Mouse (Mus musculus) embryo, embryonic 10.5 days (tissue): ENCODE measurements around the gene Cfap54.

ENCODE experiments used
- DNase-seq: peaks from one replicate; pipeline ENCODE4 v3.0.0-alpha.2; 2015; ENCODE audit warnings: low spot score

The Cfap54 gene

DNA sequence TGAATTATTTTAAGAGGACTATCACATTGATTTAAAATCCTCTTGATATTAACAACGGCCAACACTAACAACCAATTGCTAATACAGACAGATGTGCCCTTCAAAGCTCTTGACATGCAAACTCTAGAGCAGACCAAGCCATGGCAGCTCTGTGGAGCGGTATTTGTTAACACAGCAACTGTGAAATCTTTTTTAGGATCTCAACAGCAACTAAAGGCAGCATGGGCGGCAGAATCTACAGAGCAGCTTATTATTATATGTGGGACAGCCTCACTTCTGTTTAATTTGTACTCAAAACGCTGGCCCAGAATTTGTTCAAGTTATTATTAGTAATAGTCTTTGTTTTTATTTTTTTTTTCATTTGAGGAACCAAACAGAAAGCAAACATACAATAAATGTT, 28.1 kb downstream of the Cfap54 start:
- no peak for DNase-seq

DNA sequence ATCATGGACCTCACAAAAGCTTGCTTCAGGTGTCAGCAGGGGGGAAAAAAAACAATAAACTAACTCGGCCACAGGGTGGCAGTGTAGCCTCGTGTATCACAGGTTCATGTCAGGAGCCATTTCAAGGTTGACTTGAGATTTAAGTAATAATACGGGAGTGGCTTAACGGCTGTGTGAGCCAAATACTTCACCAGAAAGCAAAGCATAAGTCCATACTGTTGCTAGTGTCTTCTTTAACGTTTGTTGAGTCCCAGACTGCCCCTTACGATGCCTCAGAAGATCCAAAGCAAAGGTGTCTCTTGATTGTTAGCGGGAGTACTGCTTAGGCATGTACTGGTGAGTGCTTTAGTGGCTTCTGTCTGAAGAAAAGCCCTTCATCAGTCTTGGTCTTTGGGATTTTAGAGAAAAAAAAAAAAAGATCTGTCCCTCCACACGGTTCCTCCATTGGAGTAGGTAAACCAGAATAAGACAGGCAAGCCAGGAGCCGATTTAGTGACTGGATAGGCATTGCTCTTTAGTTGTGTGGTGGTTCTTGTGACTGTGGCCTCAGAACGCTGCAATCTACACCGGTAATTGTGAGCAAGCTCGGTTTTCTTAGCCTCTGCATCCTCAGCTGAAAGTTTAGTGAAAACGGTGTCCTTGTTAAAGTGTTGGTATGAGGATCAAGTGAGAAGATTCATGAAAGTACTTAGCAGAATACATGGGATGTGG, 30.2 kb downstream of the Cfap54 start:
- peak; percentile 92 for DNase-seq

DNA sequence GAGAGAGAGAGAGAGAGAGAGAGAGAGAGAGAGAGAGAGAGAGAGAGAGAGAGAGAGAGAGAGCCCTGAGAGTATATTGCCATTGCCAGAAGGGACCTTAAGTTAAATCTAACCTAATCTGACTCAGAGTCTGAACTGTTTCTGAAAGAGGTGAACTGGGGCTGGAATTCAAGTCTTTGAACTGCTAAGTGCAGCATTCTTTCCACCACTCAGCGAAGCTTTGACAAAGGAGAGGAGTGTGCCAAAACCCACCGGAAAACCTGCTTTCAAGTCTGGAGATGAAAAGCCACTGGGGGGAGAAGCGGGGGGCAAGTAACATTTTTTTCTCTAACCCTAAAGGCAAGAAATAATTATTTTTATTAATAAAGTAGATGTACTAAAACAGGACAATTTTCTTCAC, 30.8 kb downstream of the Cfap54 start:
- DNase-seq = no peak

DNA sequence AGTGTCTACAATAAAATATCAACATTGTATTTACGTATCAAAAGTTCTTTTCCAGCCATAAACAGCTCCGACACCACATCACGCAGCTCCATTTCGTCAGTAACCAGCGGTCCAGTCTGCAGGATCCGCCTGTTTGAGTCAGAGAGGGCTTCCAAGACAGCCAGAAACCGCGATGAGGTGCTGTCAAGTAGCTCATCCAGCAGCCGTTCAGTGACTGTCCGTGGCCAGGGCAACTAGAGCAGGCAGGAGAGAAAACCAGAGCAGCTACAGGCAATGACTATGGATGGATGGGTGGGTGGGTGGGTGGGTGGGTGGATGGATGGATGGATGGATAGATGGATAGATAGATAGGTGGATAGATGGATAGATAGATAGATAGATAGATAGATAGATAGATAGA, 38.2 kb downstream of the Cfap54 start:
- no peak for DNase-seq

DNA sequence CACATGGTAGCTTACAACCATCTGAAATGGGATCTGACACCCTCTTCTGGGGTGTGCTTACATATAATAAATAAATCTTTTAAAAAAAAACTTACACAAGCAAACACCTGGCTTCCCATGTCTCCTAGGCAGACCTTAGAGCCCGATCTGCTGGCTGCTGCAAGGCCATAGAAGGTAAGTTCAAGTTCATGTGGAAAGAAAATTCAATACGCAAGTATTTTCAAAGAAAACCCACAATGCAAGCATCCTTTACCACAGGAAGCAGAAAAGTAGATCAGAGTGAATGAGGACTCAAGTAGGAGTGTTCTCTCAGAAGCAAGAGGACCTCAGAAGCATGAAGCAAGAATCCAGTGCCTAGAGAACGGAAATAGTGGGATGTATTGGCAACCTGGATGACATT, 39.6 kb downstream of the Cfap54 start:
- DNase-seq = no peak

DNA sequence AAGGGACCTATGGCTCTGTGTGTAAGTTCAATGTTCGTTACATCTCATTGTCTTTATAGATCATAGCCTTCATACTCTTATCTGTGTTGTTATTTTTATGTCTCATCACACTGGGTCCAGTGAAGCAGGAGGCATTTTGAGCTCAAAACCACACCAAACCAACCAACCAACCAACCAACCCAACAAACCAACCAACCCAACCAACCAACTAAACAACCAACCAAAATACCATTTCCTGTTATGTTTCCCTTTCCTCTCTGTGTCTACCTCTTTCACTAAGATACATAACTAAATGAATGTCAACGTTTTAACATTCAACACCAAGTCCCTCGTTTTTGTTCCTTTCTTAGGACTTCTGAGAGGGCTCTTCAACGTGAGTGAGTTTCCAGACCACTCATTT, 40.0 kb downstream of the Cfap54 start:
- DNase-seq = no peak

DNA sequence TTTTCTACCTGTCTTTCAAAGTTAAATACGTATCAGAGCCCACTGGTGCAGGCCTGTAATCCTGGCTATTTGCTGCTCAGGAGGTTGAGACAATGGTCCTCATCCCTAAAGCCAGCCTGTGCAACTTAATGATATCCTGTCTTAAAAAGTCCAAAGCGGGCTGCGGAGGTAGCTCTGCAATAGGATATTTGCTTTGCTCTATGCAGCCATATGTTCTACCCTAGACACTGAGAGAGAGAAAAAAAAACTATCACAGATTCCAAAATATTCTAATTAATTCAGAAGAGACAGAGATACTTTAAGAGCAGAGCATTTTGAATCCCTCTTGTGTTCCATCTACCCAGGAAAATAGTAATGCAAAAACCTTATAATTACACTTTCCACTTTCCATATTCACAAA, 44.9 kb downstream of the Cfap54 start:
- DNase-seq = no peak

DNA sequence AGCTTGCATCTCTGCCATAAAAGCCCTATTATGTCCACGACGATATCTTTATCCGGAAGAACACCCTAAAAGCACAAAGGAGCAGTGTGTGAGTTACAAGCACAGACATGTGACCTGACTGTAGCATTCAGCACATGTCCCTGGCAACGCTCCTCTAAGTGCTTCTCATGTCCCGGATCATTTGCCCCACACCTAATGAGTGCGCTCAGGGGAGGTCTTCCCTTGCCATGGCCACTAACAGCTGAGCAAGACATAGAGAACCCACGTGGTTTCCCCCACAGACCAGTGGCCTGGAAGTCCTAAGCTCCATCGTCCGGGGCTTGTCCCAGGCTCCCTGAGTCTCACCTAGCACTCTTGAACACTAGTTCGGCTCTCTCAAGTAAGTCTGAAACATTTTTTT, 45.9 kb downstream of the Cfap54 start:
- DNase-seq = peak; percentile 21

DNA sequence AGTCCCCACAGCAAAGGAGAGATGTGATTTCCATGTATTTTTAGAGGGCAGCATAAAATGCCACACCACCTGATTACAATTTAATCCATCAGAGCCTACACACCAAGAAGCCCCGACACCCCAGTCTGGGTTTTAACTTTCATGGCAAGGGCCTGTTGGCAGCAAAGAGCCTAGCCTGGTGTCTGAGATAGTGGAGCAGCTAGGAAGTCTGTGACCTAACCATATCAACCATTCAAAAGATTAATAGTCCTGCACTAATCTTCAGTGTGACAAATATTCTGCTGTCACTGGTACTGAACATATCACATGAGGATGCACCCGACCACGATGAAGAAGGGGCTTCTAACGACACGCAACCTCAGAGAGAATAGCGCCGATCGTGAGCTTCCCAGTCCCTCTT, 58.1 kb downstream of the Cfap54 start:
- DNase-seq = no peak

DNA sequence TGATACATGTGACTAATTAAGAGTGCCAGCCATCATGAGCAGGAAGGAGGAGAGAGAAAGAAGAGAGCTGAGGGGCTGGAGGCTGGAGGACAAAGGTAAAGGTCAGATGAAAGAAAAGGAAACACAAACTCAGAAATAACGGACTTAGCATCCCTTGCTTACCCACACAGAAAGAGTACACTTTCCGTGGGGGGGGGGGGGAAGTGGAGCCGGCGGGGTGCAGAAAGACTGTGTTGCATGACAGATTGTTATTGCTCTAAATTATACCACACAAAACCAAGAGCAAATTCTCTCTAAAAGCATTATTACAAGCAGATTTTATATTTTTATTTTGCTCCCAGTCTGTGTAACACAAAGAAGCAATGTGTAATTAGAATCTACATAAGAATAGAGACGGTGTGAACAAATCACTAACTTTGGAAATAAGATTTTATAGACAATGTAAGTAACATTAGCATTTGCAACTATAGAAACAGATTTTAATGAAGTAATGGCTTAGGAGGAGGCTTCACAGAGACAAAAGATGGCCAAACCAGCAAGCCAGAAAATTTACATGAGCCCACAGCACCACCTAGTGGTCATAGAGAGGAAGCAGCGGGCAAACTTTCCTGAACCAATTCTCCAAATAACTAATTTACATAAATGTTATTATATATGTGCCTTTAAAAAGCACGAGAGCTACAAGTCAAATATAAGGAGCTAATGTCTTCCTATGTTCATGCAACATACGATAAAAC, 67.2 kb downstream of the Cfap54 start:
- peak; percentile 92 for DNase-seq

DNA sequence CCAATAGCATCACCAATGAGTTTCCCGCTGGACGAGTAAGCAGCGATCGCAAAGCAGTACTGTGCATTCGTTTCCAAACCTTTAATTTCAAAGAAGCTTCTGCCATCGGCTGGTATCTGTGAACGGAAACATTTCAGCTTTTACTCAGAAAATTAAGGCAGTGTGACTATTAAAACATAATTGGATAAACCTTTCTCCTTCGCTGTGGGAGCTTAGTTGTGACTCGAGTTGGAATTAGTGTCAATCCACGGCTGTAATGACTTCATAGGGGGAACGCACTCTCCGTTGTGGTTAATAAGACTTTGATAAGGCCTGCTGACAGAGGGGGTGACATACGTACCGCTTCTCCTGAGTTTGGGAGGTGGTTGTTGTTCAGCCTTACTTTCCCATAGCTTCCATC, 70.3 kb downstream of the Cfap54 start:
- DNase-seq = no peak

DNA sequence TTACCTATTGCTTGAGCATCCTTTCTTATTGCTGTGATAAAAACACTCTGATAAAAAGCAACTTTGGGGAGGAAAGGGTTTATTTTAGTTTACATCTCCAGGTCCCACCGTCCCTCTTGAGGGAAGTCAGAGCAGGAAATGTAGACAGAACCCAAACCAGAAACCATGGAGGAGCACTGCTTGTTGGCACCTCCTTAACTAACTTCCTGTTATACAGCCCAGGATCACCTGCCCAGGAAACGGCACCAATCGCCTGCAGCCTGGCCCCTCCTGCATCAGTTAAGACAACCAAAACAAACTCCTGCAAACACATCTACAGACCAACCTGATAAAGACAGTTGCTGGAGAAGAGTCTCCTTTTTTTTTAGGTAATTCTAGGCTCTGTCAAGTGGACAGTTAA, 74.4 kb downstream of the Cfap54 start:
- DNase-seq = no peak

DNA sequence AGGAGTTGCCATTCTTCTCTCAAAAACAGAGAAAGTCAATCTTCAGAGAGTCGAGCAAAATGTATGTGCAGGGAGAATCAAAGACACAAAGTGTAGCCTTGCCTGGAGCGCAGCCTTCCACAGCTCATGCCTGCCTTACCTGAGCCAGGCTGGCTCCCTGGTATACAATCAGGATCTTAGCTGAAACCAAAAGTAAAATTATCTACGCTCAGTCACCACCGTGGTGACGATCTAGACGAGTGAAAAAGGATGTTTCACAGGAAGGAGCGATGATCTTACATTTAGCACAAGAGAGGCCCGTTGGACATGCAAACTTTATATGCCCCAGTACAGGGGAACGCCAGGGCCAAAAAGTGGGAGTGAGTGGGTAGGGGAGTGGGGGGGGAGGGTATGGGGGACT, 75.0 kb downstream of the Cfap54 start:
- no peak for DNase-seq

DNA sequence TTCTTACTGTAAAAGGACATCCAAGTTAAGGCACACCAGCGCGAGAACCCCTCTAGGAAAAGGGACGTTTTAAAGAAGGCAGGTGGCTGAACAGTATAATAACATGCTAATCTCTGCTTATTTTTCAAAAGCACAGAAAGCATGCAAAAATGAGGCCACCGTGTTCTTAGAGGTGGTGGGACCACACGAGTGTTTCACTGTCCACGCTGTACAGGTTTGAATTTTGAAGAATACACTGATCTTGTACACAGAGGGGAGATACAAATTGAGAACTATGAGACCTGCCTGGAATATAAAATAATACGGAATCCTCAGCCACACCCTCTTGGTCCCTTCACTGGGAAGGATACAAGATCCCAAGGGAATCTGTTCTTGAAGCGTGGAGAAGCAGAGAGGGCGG, 82.9 kb downstream of the Cfap54 start:
- DNase-seq = no peak

DNA sequence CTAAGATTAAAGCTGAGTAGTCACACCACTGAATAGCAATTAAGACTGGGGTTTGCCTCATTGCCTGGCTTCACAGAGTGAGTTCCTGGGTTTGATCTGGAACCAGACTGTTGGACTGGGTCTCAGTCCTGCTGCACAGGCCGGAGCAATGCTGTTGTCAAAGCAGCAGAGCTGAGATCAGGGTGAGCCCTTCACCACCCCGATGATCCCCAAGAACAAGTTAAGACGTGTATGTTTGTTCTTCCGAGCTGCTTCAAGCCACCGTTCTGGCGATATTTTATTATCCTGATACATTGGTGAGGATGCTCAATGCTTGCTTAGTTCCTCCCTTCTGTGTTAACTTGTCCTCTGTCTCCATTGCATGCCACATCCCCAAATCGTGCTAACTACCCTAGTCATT, 86.2 kb downstream of the Cfap54 start:
- DNase-seq = no peak

DNA sequence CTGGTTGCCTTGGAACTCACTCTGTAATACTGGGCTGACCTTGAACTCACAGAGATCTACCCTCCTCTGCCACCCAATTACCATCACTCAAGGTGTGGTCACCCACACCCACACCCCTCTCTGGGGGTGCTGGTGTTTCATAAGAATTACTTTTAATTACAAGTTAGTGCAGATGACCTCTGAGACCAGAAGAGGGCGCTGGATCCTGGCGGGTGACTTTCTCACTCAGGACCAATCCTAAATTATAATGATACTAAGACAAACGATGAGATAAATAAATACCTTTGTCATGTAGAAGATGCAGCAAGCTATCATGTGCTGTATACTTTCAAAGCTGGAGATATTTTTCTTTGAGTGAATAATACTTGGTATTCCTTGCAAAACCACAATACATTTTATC, 87.1 kb downstream of the Cfap54 start:
- DNase-seq = no peak

DNA sequence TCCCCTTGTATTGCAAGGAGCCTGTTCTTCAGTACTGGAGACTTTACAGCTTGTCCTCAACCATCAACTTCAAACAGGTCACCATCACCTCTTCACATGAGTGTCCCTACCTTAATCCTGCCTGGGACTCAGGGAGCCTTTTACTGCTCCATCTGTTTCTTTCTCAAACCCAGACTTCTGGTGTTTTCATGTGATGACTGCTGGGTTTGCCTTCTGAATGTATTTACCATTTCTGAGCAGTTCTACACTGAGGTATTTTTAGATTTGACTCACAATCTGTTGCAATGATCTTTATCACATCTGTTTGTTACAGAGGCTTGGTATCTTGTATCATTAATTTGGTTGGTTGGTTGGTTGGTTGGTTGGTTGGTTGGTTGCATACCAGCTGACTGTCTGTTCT, 88.9 kb downstream of the Cfap54 start:
- DNase-seq = no peak

DNA sequence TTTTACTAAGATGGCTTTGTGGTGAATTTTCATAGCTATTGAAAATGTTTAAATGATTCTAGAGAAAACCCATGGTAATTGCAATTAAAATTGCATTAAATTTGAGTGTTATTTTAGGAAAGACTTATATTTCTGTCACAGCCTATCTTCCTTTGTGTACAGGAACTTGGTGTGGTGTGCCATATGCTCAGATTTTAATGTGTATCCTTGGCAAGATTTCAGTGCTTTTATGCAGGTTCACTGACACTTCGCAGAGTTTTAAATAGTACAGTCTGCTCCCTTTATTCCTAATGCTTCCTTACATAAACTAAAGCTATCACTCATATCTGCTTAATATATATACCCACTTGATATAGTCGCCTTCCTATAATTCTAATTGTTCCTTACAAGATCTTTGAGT, 90.8 kb downstream of the Cfap54 start:
- no peak for DNase-seq

DNA sequence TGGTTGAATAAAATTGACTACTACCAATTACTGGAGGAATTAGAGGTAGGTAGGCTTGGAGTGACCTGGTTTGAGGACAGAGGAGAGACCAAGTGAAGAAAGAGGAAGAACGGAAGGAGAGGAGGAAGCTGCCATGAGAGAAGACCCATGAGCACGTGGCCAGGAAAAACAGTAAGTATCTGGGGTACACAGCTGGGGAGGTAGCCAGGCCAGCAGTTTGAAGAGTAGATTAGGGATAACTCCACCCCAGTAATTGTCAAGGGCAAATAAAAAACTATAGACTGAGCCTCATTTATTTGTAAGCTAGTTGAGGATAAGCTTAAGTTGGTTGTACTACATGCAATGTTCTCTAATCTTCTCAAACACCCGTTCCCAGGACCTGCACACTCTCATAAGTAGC, 116.3 kb downstream of the Cfap54 start:
- DNase-seq = no peak

DNA sequence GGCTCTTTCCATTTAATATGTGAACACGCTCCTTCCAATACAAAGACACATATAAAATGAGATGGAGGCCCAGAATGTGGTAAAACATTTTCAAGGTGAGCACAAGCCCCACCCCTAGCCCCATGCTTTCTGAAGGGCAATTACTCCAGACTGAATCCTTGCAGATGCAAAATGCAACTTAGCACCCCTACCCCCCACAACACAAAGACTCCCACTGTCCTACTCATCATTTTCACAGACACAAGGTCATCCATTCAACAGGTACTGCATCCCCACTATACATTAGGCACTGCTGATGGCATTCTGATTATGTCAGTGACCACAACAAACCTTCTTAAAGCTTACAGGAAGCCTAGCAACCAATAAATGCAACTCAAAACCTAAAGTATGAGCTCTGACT, 131.4 kb downstream of the Cfap54 start:
- no peak for DNase-seq

DNA sequence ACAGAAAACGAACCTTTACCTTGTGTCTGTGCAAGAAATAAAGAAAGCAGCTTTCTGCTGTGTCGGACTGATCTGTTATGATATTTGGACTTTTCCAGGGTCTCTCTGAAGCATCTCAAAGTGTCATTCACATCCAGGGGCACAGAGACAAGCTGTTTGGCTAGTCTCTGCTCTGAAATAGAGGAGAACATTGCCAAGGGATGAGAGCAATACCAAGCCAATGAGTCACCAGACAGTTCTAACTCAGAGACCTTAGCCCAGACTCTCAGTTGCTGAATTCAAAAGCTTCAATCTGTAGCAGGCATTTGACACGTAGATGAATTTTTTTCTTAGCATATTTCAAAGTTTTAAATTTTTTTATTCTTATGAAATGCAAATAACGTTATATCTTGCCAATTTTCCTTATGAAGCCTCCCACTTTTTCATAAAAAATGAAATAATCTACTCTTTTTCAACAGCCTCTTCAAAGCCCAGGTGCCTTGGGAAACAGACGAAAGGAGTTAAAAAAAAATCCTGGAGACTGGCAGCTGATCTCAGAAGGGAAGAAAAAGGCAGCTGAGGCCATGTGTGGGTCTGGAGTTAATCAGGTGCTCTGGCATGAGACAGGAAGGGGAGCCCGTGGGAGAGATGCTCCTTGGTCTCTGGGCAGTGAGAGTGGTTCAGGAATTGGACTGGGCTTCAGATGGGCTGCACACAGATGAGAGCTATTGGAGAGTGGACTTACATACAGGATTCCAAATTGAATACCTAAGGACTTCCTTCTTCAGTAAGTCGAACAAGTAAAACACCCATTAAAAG, 138.4 kb downstream of the Cfap54 start:
- DNase-seq = peak; percentile 23

DNA sequence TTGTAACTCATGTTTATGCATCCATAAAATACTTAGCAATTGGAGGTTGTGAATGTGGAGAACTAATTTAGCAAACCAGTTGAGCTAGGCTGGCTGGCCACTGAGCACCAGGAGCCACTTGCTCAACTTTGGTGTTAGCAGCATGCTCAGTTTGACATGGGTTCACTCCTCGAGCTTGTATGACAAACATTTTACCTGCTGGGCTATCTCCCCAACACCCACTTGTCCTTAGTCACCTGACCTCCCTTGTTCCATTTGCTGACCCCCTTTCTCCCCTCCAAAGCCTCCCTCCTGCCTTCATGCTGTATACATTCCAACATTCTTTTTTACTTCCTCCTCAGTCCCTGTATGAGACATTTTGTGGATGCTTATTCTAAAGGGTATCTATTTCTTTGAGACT, 139.8 kb downstream of the Cfap54 start:
- DNase-seq = no peak

DNA sequence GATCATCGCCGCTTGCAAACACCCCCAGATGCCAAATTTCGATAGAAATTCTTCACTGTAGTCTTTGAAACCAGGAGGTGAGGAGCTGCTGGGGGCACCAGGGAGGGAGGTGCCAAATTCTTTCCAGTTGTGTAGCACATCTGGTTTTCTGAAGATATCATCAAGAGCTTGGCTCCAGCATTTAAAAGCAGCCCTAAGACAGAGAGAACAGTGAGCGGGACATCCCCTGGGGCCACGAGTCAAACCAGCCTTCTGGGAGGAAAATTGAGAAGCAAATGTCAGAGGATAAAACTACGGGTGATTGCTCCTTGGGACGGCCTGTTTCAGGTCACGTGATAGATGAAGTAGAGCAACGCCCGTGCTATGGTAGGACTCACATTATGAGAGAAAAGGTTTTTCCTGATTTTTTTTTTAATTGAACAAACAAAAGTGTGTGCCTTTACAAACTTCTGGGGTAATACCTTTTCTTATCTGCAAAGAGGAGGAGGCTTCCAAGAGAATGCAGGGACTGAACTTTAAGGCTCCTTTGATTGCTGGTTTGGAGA, 143.6 kb downstream of the Cfap54 start:
- no peak for DNase-seq
